Mouse (Mus musculus) limb, embryonic 15.5 days (tissue): ENCODE measurements at regions not wholly inside any gene's neighbourhood (a gene's known extent, or its start where the extent isn't known, plus 50 kb on each side); places are given as distances from the start of the nearest gene placed in this dataset.
A peak's percentile ranks its signal among the peaks of the same experiment; 100 is the strongest.

Source experiments
- ATAC-seq: fragments of 200-750 bp; cut with Nextera tagmentation; 2 replicates; pipeline ENCODE4 v1.8.0; 2017; ENCODE audit warnings: low read depth, moderate TSS enrichment; ENCODE audit not compliant: insufficient number of reproducible peaks, low FRiP score, low TSS enrichment
- H3K27ac ChIP-seq: fragments of 300-500 bp; sonication (generic); 2 replicates; pipeline ENCODE4 v1.5.1; 2015; ENCODE audit warnings: moderate library complexity, mild to moderate bottlenecking, inconsistent platforms
- H3K27me3 ChIP-seq: fragments of 300-500 bp; sonication (generic); 2 replicates; pipeline ENCODE4 v1.6.1; 2015; ENCODE audit warnings: inconsistent platforms
- H3K36me3 ChIP-seq: fragments of 300-500 bp; sonication (generic); 2 replicates; pipeline ENCODE4 v1.6.1; 2015; ENCODE audit warnings: inconsistent platforms
- H3K4me1 ChIP-seq: fragments of 300-500 bp; sonication (generic); 2 replicates; pipeline ENCODE4 v1.6.1; 2015; ENCODE audit warnings: inconsistent platforms
- H3K4me2 ChIP-seq: fragments of 300-500 bp; sonication (generic); 2 replicates; pipeline ENCODE4 v1.6.1; 2015; ENCODE audit warnings: mild to moderate bottlenecking, inconsistent platforms
- H3K4me3 ChIP-seq: fragments of 300-500 bp; sonication (generic); 2 replicates; pipeline ENCODE4 v1.5.1; 2015; ENCODE audit warnings: mild to moderate bottlenecking, inconsistent platforms
- H3K9ac ChIP-seq: fragments of 300-500 bp; sonication (generic); 2 replicates; pipeline ENCODE4 v1.6.1; 2015; ENCODE audit warnings: inconsistent platforms
- H3K9me3 ChIP-seq: fragments of 300-500 bp; sonication (generic); 2 replicates; pipeline ENCODE4 v1.6.1; 2016; ENCODE audit warnings: inconsistent platforms
- WGBS: fragments of 180-500 bp; shearing (Covaris S2); methylation state at CpG from one replicate; pipeline ENCODE4 v1.1.7; 2015; 5-methylcytosine and 5-hydroxymethylcytosine counted together

- H3K27me3 ChIP-seq, result no peaks in the 10 kb centered on the region
- no peaks in the 10 kb centered on the region for H3K36me3 ChIP-seq
- no peak for ATAC-seq
- H3K4me3 ChIP-seq, result no peak overlapping the region
- H3K9ac ChIP-seq, result no peak overlapping the region
- WGBS, result 72% methylated on average over 4 of the region's 4 CpGs
- no peaks in the 10 kb centered on the region for H3K9me3 ChIP-seq
- no peak overlapping the region for H3K27ac ChIP-seq
- H3K4me2 ChIP-seq, result no peak overlapping the region
- no peaks in the 10 kb centered on the region for H3K4me1 ChIP-seq
Observed at GRCm38 (mm10) chr5:17280203-17280602, 92.8 kb upstream of the Speer4f2 start.

- 97% methylated on average over 2 of the region's 2 CpGs for WGBS
- H3K4me3 ChIP-seq, result no peak overlapping the region
- ATAC-seq, result no peak
- H3K4me1 ChIP-seq, result no peaks in the 10 kb centered on the region
- no peaks in the 10 kb centered on the region for H3K9me3 ChIP-seq
- H3K4me2 ChIP-seq, result no peak overlapping the region
- no peak overlapping the region for H3K9ac ChIP-seq
- H3K27ac ChIP-seq, result no peak overlapping the region
- H3K27me3 ChIP-seq, result no peaks in the 10 kb centered on the region
- no peaks in the 10 kb centered on the region for H3K36me3 ChIP-seq
Observed at GRCm38 (mm10) chr5:17280951-17281350, 92.0 kb upstream of the Speer4f2 start.

- Histone ChIP-seq H3K4me2 (no peak overlapping the region), H3K27me3 (no peaks in the 10 kb centered on the region), H3K9ac (no peak overlapping the region), H3K27ac (no peak overlapping the region), H3K36me3 (no peaks in the 10 kb centered on the region), H3K4me1 (no peaks in the 10 kb centered on the region), H3K9me3 (no peaks in the 10 kb centered on the region), H3K4me3 (no peak overlapping the region)
- no peak for ATAC-seq
- 76% methylated on average over 1 of the region's 1 CpGs for WGBS
Observed at GRCm38 (mm10) chr5:17289028-17289427, 84.0 kb upstream of the Speer4f2 start.

GRCm38 (mm10) chr5:17292559-17292958 is 80.4 kb upstream of the Speer4f2 start:
- Histone ChIP-seq H3K4me2 (no peak overlapping the region), H3K4me3 (no peak overlapping the region), H3K4me1 (no peaks in the 10 kb centered on the region), H3K27me3 (no peaks in the 10 kb centered on the region), H3K36me3 (no peaks in the 10 kb centered on the region), H3K27ac (no peak overlapping the region), H3K9ac (no peak overlapping the region), H3K9me3 (no peaks in the 10 kb centered on the region)
- 56% methylated on average over 2 of the region's 2 CpGs for WGBS
- ATAC-seq, result no peak

- ATAC-seq, result no peak
- Histone ChIP-seq H3K9ac (no peak overlapping the region), H3K36me3 (no peaks in the 10 kb centered on the region), H3K4me1 (no peaks in the 10 kb centered on the region), H3K4me2 (no peak overlapping the region), H3K9me3 (no peaks in the 10 kb centered on the region), H3K27me3 (no peaks in the 10 kb centered on the region), H3K27ac (peak overlapping the region; percentile 50; the same call in 1 of the 2 replicates), H3K4me3 (no peak overlapping the region)
- WGBS, result 57% methylated on average over 4 of the region's 4 CpGs
Observed at GRCm38 (mm10) chr5:17296571-17297035, 76.4 kb upstream of the Speer4f2 start.

GRCm38 (mm10) chr5:17299846-17300245 is 73.1 kb upstream of the Speer4f2 start:
- Histone ChIP-seq H3K4me2 (no peak overlapping the region), H3K4me1 (no peaks in the 10 kb centered on the region), H3K36me3 (no peaks in the 10 kb centered on the region), H3K9ac (no peak overlapping the region), H3K27me3 (no peaks in the 10 kb centered on the region), H3K27ac (no peak overlapping the region), H3K4me3 (no peak overlapping the region), H3K9me3 (no peaks in the 10 kb centered on the region)
- no peak for ATAC-seq

- H3K4me3 ChIP-seq, result no peak overlapping the region
- no peak for ATAC-seq
- no peak overlapping the region for H3K9ac ChIP-seq
- H3K4me2 ChIP-seq, result no peak overlapping the region
- H3K27me3 ChIP-seq, result no peaks in the 10 kb centered on the region
- H3K4me1 ChIP-seq, result no peaks in the 10 kb centered on the region
- H3K27ac ChIP-seq, result no peak overlapping the region
- no peaks in the 10 kb centered on the region for H3K36me3 ChIP-seq
- no peaks in the 10 kb centered on the region for H3K9me3 ChIP-seq
Observed at GRCm38 (mm10) chr5:17321501-17321900, 51.5 kb upstream of the Speer4f2 start.
